Mouse (Mus musculus) heart, postnatal 0 days (tissue): ENCODE results near the gene Dmrtb1.

Experiments used
- CTCF ChIP-seq: IDR thresholded peaks from 2 replicates; pipeline ENCODE4 v1.5.1; 2016; ENCODE audit warnings: antibody characterized with exemption, control low read depth, low read depth
- EP300 ChIP-seq: IDR thresholded peaks from 2 replicates; pipeline ENCODE4 v1.6.1; 2016; ENCODE audit warnings: antibody characterized with exemption, low read depth

- TF ChIP-seq CTCF (no peak), EP300 (no peak)
Measured at GRCm38 (mm10) chr4:107716754-107717299, 32.8 kb upstream of the Dmrtb1 start.
